ENCODE assay signal across 8 mouse cellular contexts in the genomic region with DNA sequence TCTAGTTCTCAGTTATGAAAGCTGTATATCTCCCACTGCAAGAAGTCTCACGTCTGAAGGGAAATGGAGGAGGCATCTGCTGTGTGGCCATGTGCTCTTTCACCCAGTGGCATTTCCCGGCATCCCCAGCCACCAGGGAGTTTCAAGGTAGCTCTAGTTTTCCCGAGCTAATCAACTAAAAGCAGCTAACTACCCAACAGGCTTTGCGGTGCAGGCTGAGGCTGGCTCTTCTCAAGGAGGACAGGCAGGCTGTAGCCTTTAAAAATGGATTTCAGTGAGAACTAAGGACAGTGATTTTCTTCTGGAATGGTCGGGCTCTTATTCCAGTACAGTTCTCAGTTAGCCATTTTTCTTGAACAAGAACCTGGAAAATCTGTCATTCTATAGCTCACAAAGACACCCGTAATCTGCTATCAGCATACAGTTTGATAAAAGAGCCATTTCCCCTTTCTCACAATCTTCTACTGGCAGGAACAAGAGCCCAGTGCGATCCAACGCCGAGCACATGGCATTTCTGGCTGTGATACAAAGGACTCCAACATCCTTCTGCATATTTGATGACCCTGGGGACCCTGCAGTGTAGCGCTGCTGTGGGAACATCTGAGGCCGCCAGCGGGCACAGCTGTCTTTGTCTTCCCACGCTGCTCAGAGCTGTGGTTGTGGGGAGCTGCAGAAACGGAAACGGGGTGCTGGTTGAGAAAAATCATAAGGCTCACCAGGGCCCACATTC.
DNase-seq lines count a peak whose midpoint lies in the region; ATAC-seq and TF ChIP-seq lines count a peak whose summit lies in the region.

No protein-coding gene starts in this region.

- TF ChIP-seq CTCF in spleen, adult 2 months (IDR thresholded peaks at IDR 0.05; ENCODE audit: extremely low read depth, insufficient read depth, insufficient read length, insufficient replicate concordance) = no peak

- no peaks in the 10 kb centered on the region for H3K27me3 ChIP-seq in hindbrain, embryonic 16.5 days (replicated peaks; ENCODE audit: control insufficient read depth, insufficient read depth, low read length)
- no peaks in the 10 kb centered on the region for H3K27me3 ChIP-seq in spleen, adult 2 months (ENCODE audit: control insufficient read depth, insufficient read depth, low read length)

- peak overlapping the region; percentile 1 for H3K9ac ChIP-seq in hindbrain, embryonic 16.5 days (ENCODE audit: low read depth, low read length)

- intact Hi-C loops in left cerebral cortex, postnatal 10 days (cut with DNase I) = no loop called here

- peaks cover 10% of the 10 kb centered on the region for H3K4me1 ChIP-seq in hindbrain, embryonic 16.5 days (ENCODE audit: control insufficient read depth, insufficient read depth, low read depth, low read length)
- H3K4me1 ChIP-seq in spleen, adult 2 months (ENCODE audit: control insufficient read depth, insufficient read depth, insufficient read length) = peaks cover 4% of the 10 kb centered on the region; the same call in 1 of the 2 replicates

- ATAC-seq in common myeloid progenitor, adult 5-6 weeks (replicated peaks; ENCODE audit: low read depth, poor library complexity, severe bottlenecking) = peak; percentile 93
- peak; percentile 79 for ATAC-seq in hindbrain, embryonic 16.5 days

- peak overlapping the region; percentile 44 for H3K4me2 ChIP-seq in hindbrain, embryonic 16.5 days (ENCODE audit: low read length)

- H3K9me3 ChIP-seq in hindbrain, embryonic 16.5 days (ENCODE audit: control insufficient read depth, low read length) = no peaks in the 10 kb centered on the region

- 11% methylated on average over 15 of the region's 15 CpGs for WGBS in hindbrain, embryonic 16.5 days
- WGBS in spleen, adult 2 months = 5% methylated on average over 15 of the region's 15 CpGs

- peak overlapping the region; percentile 19 for H3K27ac ChIP-seq in hindbrain, embryonic 16.5 days (ENCODE audit: low read depth, low read length)
- H3K27ac ChIP-seq in spleen, adult 2 months (ENCODE audit: insufficient read depth, low read length) = no peak overlapping the region

- H3K36me3 ChIP-seq in hindbrain, embryonic 16.5 days (ENCODE audit: control insufficient read depth, insufficient read depth, low read length) = no peaks in the 10 kb centered on the region
- no peaks in the 10 kb centered on the region for H3K36me3 ChIP-seq in spleen, adult 2 months (ENCODE audit: control insufficient read depth, insufficient read depth, low read length)

- DNase-seq in CD4-positive helper T cell, adult 2 months (ENCODE audit: low read depth, low spot score) = peak; percentile 75
- peak; percentile 14 for DNase-seq in gastrocnemius, postnatal 10 days
- DNase-seq in left cerebral cortex, postnatal 10 days (ENCODE audit: extremely low spot score in 1 of 2, low spot score in 2 of 2) = peak; percentile 11 to 68
- DNase-seq in mesoderm, embryonic 11.5 days (ENCODE audit: low read depth, low spot score) = peak; percentile 78
- peak; percentile 17 to 42 for DNase-seq in spleen, adult 2 months (ENCODE audit: low read depth in 1 of 2, low spot score in 2 of 2)
- DNase-seq in c-Kit-positive CD71-positive TER-119-positive erythroid progenitor cells, embryonic 14.5 days (ENCODE audit: low spot score) = no peak

- TF ChIP-seq POLR2A in spleen, adult 2 months (IDR thresholded peaks at IDR 0.05; ENCODE audit: low read depth, low read length) = no peak

- no peak overlapping the region for H3K4me3 ChIP-seq in hindbrain, embryonic 16.5 days (ENCODE audit: low read length)
- H3K4me3 ChIP-seq in spleen, adult 2 months (ENCODE audit: extremely low read depth, insufficient read depth, insufficient read length) = peak overlapping the region; percentile 27
